Mouse (Mus musculus) left cerebral cortex, postnatal 25 days (tissue): Measurements from ENCODE around the gene Ermp1. TPM values are rescaled to one million over a fixed set of nuclear protein-coding genes. Genes with fewer than 3 reads are reported as not detected.

Experiments
- DNase-seq, 2 experiments: peaks; one replicate each; pipeline ENCODE4 v3.0.0; 2022; ENCODE audit warnings: low spot score in 2 of 2, mixed read lengths in 1 of 2
- intact Hi-C: fragments of 180-260 bp; cut with DNase I; formaldehyde crosslinking; loops from one replicate; pipeline ENCODE4 v1.15.1; 2025
- total RNA-seq, 2 experiments: library from RNA; stranded (reverse); gene quantifications; 2 replicates each; pipeline ENCODE4 v1.2.3; 2021

Ermp1 gene
- total RNA-seq, 2 experiments from 2014 or later = 35.6 to 37.2 TPM

GRCm38 (mm10) chr19:29664934-29665333, 16.7 kb upstream of the Ermp1 start:
- DNase-seq = no peak
- intact Hi-C loops = no loop called here

GRCm38 (mm10) chr19:29663780-29664179, 15.6 kb upstream of the Ermp1 start:
- intact Hi-C loops = no loop called here
- DNase-seq = no peak

GRCm38 (mm10) chr19:29661974-29662580, 13.9 kb upstream of the Ermp1 start:
- peak in 1 of 2 experiments; percentile 35 for DNase-seq
- intact Hi-C loops = loop anchor here (2.0 kb wide), 1 partner anchor 35 kb away; the partner anchor contains the start of gene Mlana

- intact Hi-C loops = loop anchor here (2.0 kb wide), 1 partner anchor 36 kb away; the partner anchor contains the start of gene Mlana
- peak in 1 of 2 experiments; percentile 52 for DNase-seq
Observed at GRCm38 (mm10) chr19:29660835-29661764, 12.9 kb upstream of the Ermp1 start.

GRCm38 (mm10) chr19:29659705-29660104, 11.5 kb upstream of the Ermp1 start:
- intact Hi-C loops = loop anchor here (2.0 kb wide), 1 partner anchor 37 kb away; the partner anchor contains the start of gene Mlana
- no peak for DNase-seq

- DNase-seq = no peak
- intact Hi-C loops = no loop called here
Observed at GRCm38 (mm10) chr19:29658836-29659235, 10.6 kb upstream of the Ermp1 start.

- intact Hi-C loops = no loop called here
- DNase-seq = no peak
Observed at GRCm38 (mm10) chr19:29657558-29657957, 9.3 kb upstream of the Ermp1 start.

- intact Hi-C loops = no loop called here
- no peak for DNase-seq
Observed at GRCm38 (mm10) chr19:29657033-29657432, 8.8 kb upstream of the Ermp1 start.

- intact Hi-C loops = no loop called here
- no peak for DNase-seq
Observed at GRCm38 (mm10) chr19:29656620-29657019, 8.4 kb upstream of the Ermp1 start.

GRCm38 (mm10) chr19:29656029-29656428, 7.8 kb upstream of the Ermp1 start:
- no peak for DNase-seq
- intact Hi-C loops = no loop called here

- intact Hi-C loops = no loop called here
- DNase-seq = peak; percentile 35 to 47
Observed at GRCm38 (mm10) chr19:29655148-29655547, 6.9 kb upstream of the Ermp1 start.

GRCm38 (mm10) chr19:29653768-29654265, 5.6 kb upstream of the Ermp1 start:
- intact Hi-C loops = no loop called here
- DNase-seq = no peak

GRCm38 (mm10) chr19:29649683-29650082, 1.5 kb upstream of the Ermp1 start:
- DNase-seq = no peak
- intact Hi-C loops = loop anchor here (5.0 kb wide), 1 partner anchor 163 kb away; the partner anchor contains the start of gene Ranbp6

GRCm38 (mm10) chr19:29648550-29648914, 317 bp upstream of the Ermp1 start:
- intact Hi-C loops = loop anchor here (5.0 kb wide), 1 partner anchor 164 kb away; the partner anchor contains the start of gene Ranbp6
- DNase-seq = no peak

GRCm38 (mm10) chr19:29644747-29645146, 3.5 kb downstream of the Ermp1 start:
- intact Hi-C loops = loop anchor here (5.0 kb wide), 1 partner anchor 168 kb away; the partner anchor contains the start of gene Ranbp6
- DNase-seq = no peak

GRCm38 (mm10) chr19:29643194-29643922, 4.9 kb downstream of the Ermp1 start:
- no peak for DNase-seq
- intact Hi-C loops = no loop called here

- no peak for DNase-seq
- intact Hi-C loops = no loop called here
Observed at GRCm38 (mm10) chr19:29642211-29642610, 6.0 kb downstream of the Ermp1 start.

- intact Hi-C loops = no loop called here
Observed at GRCm38 (mm10) chr19:29641510-29641909, 6.7 kb downstream of the Ermp1 start.

GRCm38 (mm10) chr19:29641055-29641454, 7.2 kb downstream of the Ermp1 start:
- intact Hi-C loops = no loop called here

More at GRCm38 (mm10) chr19:29641510-29641909, 6.7 kb downstream of the Ermp1 start:
- DNase-seq = no peak

GRCm38 (mm10) chr19:29612102-29612501, 36.1 kb downstream of the Ermp1 start:
- DNase-seq = no peak
- intact Hi-C loops = no loop called here

More at GRCm38 (mm10) chr19:29641055-29641454, 7.2 kb downstream of the Ermp1 start:
- DNase-seq = no peak
